Mouse (Mus musculus) embryonic facial prominence, embryonic 11.5 days (tissue): ENCODE measurements around the gene 5330417C22Rik. TPM values are rescaled to one million over a fixed set of nuclear protein-coding genes. Genes with fewer than 3 reads are reported as not detected.

ENCODE experiments used
- ATAC-seq: fragments of 200-750 bp; cut with Nextera tagmentation; replicated peaks from 2 replicates; pipeline ENCODE4 v1.8.0; 2017; ENCODE audit warnings: low read depth; ENCODE audit not compliant: insufficient number of reproducible peaks, low FRiP score, low TSS enrichment
- DNase-seq: peaks from one replicate; pipeline ENCODE4 v3.0.0-alpha.2; 2015; ENCODE audit warnings: low spot score
- H3K27ac ChIP-seq: fragments of 300-500 bp; sonication (generic); replicated peaks from 2 replicates; pipeline ENCODE4 v1.5.1; 2014; ENCODE audit warnings: mild to moderate bottlenecking, low read depth, low read length, control low read depth
- H3K27me3 ChIP-seq: fragments of 300-500 bp; sonication (generic); 2 replicates; pipeline ENCODE4 v1.6.1; 2014; ENCODE audit warnings: mild to moderate bottlenecking, low read length, moderate library complexity, mixed read lengths; ENCODE audit not compliant: control insufficient read depth, insufficient read depth
- H3K36me3 ChIP-seq: fragments of 300-500 bp; sonication (generic); replicated peaks from 2 replicates; pipeline ENCODE4 v1.6.1; 2014; ENCODE audit warnings: low read depth, mild to moderate bottlenecking, low read length, moderate library complexity, mixed read lengths; ENCODE audit not compliant: control insufficient read depth, insufficient read depth
- H3K4me1 ChIP-seq: fragments of 300-500 bp; sonication (generic); 2 replicates; pipeline ENCODE4 v1.6.1; 2014; ENCODE audit warnings: low read length, mixed read lengths; ENCODE audit not compliant: control insufficient read depth, insufficient read depth
- H3K4me2 ChIP-seq: fragments of 300-500 bp; sonication (generic); 2 replicates; pipeline ENCODE4 v1.6.1; 2014; ENCODE audit warnings: low read depth, mild to moderate bottlenecking, control low read depth, low read length, moderate library complexity
- H3K4me3 ChIP-seq: fragments of 300-500 bp; sonication (generic); 2 replicates; pipeline ENCODE4 v1.5.1; 2014; ENCODE audit warnings: low read depth, low read length, control low read depth
- H3K9ac ChIP-seq: fragments of 300-500 bp; sonication (generic); replicated peaks from 2 replicates; pipeline ENCODE4 v1.6.1; 2014; ENCODE audit warnings: mild to moderate bottlenecking, control low read depth, low read length
- H3K9me3 ChIP-seq: fragments of 300-500 bp; sonication (generic); replicated peaks from 2 replicates; pipeline ENCODE4 v1.6.1; 2016; ENCODE audit warnings: mild to moderate bottlenecking, low read length, inconsistent platforms, mixed read lengths; ENCODE audit not compliant: control insufficient read depth
- WGBS: fragments of 180-500 bp; shearing (Covaris S2); extraction: QIAGEN DNeasy Blood & Tissue Kit; methylation state at CpG from one replicate; pipeline ENCODE4 v1.1.7; 2014; 5-methylcytosine and 5-hydroxymethylcytosine counted together
- polyA plus RNA-seq: library from polyadenylated mRNA; unstranded; fragments of >200 nt; fragmentation: Nextera tagmentation; extraction: Ambion mirVana; gene quantifications from 2 replicates; pipeline ENCODE4 v1.2.1, GENCODE M21; 2014

5330417C22Rik gene
- polyA plus RNA-seq, 1 experiment from 2014 or later = 0.48 TPM

DNA sequence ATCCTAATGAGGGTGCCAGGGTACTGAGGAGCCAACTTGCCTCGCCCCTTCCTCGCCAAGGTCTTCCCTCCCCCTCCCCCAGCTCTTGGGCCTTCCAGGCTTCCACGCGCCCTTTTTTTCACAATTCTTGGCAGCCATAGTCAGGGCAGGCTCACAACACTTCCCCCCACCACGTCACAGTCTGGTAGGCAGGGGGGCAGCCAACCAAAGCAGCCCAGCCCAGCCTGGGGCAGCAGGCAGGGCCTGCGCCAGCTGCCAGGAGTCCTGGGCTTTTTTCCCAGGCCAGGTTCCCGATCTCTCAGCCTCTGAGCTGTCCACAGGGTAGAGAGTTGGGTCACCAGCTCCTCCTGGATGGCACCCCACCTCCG lies 124.6 kb downstream of the 5330417C22Rik start:
- peaks cover 5% of the 10 kb centered on the region; the same call in 1 of the 2 replicates for H3K4me1 ChIP-seq
- H3K36me3 ChIP-seq = peaks cover 4% of the 10 kb centered on the region
- no peak for DNase-seq
- H3K27me3 ChIP-seq = no peaks in the 10 kb centered on the region; the same call in 1 of the 2 replicates
- no peak for ATAC-seq
- H3K27ac ChIP-seq = peak overlapping the region; percentile 42; the same call in 1 of the 2 replicates
- peak overlapping the region; percentile 32 for H3K4me2 ChIP-seq
- 59% methylated on average over 8 of the region's 8 CpGs for WGBS
- H3K4me3 ChIP-seq = no peak overlapping the region
- H3K9ac ChIP-seq = peak overlapping the region; percentile 53
- peaks cover 3% of the 10 kb centered on the region; the same call in 1 of the 2 replicates for H3K9me3 ChIP-seq

DNA sequence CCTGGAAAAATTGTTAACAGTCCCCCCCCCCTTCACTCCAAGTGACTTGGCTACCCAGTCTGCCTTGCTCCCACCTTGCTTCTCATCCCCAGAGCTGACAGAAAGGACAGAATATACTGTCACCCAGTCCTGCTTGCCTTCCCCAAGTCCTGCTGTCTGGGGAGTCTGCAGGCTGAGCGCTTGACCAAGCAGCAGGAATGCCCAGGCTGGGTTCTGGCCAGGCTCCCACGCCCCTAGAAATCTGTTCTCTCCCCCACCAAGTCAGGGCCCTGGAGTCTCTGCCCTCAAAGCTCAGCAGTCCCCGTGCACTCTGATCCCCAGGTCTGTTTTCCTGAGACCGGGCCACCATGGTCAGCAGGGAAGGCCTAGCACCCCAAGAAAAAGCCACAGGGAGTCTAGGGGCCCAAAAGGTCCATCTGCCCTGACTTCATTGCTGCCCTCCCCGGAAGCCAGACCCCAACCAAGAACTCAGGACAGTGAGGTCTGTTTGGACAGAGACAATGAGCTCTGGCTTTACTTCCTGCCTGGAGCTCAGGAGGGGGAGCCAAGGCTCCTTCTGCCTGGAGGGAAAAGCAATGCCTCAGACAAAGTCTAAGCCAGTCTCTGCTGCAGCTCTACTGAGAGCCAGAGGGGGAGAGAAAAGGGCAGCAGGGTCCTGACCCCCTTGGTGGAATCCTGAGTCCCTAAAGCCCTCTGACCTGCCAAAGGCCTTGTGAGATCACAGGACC lies 125.1 kb downstream of the 5330417C22Rik start:
- WGBS = 33% methylated on average over 5 of the region's 5 CpGs
- H3K4me1 ChIP-seq = peaks cover 5% of the 10 kb centered on the region; the same call in 1 of the 2 replicates
- H3K4me3 ChIP-seq = no peak overlapping the region
- peak overlapping the region; percentile 42 for H3K27ac ChIP-seq
- H3K9me3 ChIP-seq = peaks cover 3% of the 10 kb centered on the region; the same call in 1 of the 2 replicates
- DNase-seq = no peak
- no peaks in the 10 kb centered on the region for H3K27me3 ChIP-seq
- H3K4me2 ChIP-seq = peak overlapping the region; percentile 32
- no peak for ATAC-seq
- H3K36me3 ChIP-seq = peaks cover 4% of the 10 kb centered on the region
- peak overlapping the region; percentile 53 for H3K9ac ChIP-seq

DNA sequence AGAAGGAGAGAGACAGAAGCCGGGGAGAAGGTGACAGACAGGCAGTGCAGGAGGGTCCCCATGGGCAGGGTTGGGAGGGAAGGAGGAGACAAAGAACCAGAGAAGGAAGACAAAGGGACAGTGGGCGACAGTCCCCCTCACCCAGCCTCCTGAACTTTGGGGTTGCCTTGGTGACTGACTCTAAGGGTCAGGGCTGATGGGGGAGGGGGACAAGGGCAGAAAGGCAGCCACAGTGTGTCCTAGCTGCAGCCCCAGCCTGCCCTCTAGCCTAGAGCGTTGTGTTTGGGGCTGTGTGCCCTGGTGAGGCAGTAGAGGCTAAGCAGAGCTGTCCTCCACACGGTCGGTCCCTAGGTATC lies 126.0 kb downstream of the 5330417C22Rik start:
- Histone ChIP-seq H3K36me3 (peaks cover 4% of the 10 kb centered on the region), H3K9ac (peak overlapping the region; percentile 53), H3K27ac (peak overlapping the region; percentile 42), H3K4me3 (no peak overlapping the region), H3K27me3 (no peaks in the 10 kb centered on the region), H3K4me2 (peak overlapping the region; percentile 32; the same call in 1 of the 2 replicates), H3K9me3 (peaks cover 3% of the 10 kb centered on the region; the same call in 1 of the 2 replicates), H3K4me1 (peaks cover 5% of the 10 kb centered on the region; the same call in 1 of the 2 replicates)
- no peak for DNase-seq
- ATAC-seq = peak; percentile 53
- WGBS = 15% methylated on average over 5 of the region's 5 CpGs

GRCm38 (mm10) chr3:108409656-108410358 lies 126.5 kb downstream of the 5330417C22Rik start:
- no peak for ATAC-seq
- no peak for DNase-seq
- Histone ChIP-seq H3K36me3 (peaks cover 4% of the 10 kb centered on the region), H3K4me3 (no peak overlapping the region), H3K27me3 (no peaks in the 10 kb centered on the region), H3K4me2 (peak overlapping the region; percentile 19), H3K4me1 (peaks cover under 1% of the 10 kb centered on the region; the same call in 1 of the 2 replicates), H3K27ac (peak overlapping the region; percentile 42), H3K9me3 (peaks cover 3% of the 10 kb centered on the region; the same call in 1 of the 2 replicates), H3K9ac (peak overlapping the region; percentile 53)
- 47% methylated on average over 8 of the region's 8 CpGs for WGBS

GRCm38 (mm10) chr3:108408517-108409008 lies 127.8 kb downstream of the 5330417C22Rik start:
- Histone ChIP-seq H3K4me2 (no peak overlapping the region), H3K4me3 (no peak overlapping the region), H3K9ac (no peak overlapping the region), H3K9me3 (no peaks in the 10 kb centered on the region; the same call in 1 of the 2 replicates), H3K36me3 (peaks cover 4% of the 10 kb centered on the region), H3K4me1 (no peaks in the 10 kb centered on the region; the same call in 1 of the 2 replicates), H3K27ac (no peak overlapping the region), H3K27me3 (no peaks in the 10 kb centered on the region)
- DNase-seq (no peak), ATAC-seq (no peak)
- 94% methylated on average over 8 of the region's 8 CpGs for WGBS

DNA sequence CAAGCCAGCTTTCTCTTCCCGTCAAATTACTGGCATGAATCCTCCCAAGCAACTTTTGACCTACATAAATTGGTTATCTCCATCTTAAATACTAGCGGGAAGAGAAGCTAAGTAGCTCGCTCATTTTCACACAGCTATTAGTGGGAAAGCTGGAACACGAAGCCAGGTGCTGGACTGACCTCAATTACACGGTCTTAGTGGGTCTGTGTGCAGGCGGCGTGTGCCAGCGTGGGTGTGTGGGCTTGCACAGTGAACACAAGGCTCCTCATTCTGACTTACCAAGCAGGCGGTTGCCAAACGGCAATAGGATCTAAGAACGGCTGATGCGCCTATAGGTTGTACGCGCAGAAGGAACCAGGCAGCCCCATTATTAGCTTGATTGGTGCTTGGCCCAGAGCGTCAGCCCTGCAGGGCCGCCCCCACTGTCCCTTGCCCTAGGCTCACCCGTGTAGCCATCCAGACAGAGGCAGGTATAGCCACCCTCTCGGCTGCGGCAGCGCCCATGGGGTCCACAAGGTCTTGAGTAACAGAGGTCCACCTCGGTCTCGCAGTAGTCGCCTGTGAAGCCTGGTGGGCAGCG lies 129.9 kb downstream of the 5330417C22Rik start:
- Histone ChIP-seq H3K4me3 (no peak overlapping the region), H3K36me3 (no peaks in the 10 kb centered on the region; the same call in 1 of the 2 replicates), H3K9me3 (no peaks in the 10 kb centered on the region), H3K27ac (no peak overlapping the region), H3K27me3 (no peaks in the 10 kb centered on the region), H3K4me1 (no peaks in the 10 kb centered on the region; the same call in 1 of the 2 replicates), H3K4me2 (no peak overlapping the region), H3K9ac (no peak overlapping the region)
- WGBS = 90% methylated on average over 24 of the region's 24 CpGs
- no peak for DNase-seq
- ATAC-seq = no peak
